Mouse (Mus musculus): Measurements from ENCODE around the gene Gm49601.

DNA sequence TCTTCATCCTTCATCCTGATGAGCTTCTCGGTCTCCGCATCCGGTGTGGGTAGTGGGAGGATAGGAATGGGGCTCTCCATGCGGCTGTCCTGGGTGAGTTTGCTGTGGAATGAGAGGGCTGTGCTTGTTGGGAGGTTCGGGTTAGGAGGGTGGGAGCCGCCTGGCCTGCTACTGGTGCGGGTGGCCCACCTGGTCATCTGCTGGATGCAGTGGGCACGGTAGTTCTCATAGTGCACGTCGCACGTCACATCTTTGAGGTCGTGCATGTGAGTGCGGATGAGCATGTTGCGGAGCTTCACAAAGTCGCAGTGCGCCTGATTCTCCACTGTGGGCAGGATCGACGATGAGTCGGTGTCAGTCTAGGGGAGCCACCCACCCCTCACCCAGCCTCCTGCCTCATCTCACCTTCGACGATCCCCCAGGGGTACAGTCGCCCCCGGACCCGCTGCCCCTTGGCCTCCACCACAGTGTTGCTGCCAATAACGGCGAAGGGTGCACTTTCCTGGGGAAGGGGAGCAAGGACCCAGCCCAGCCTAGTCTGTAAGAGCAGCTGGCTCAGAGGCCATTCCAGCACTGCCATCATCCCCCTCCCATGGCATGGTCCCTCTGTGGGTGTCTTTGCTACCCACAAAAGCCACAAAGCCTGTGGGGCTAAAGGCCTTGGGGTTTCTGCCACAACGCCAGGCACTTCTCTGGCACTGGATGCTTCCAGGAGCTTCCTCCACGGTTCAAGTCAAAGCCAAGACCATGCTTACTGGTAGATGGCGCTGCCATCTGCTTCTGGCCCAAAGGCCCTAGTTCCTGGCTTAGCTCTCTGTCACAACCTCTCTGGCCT, 3.1 kb downstream of the Gm49601 start:
- no peak for TF ChIP-seq CTCF (IDR thresholded peaks at IDR 0.05; ENCODE audit: low read depth, low read length)
- TF ChIP-seq POLR2A (IDR thresholded peaks at IDR 0.05; ENCODE audit: extremely low read depth, insufficient read depth, low read length), result no peak

All from liver, adult 2 months (tissue).